ENCODE assay signal across 11 mouse cellular contexts in the genomic region with DNA sequence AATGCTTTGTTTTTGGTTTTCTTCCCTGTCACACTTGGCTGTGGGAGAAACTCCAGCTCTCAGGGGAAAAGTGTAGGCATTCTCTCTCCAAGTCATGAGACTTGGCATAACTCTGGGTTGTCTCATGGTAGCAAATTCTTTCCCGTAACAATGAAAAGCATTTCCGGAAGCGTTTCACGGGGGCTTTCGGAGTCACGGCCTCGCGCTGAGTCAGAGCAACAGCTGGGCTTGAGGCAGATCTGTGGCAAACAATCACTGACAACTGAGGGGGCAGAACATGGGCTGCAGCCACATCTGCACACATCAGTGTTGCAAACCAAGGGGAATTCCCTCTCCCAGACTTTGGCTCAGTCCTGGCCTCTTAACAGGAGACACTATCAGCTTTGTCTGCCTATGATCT. TPM values are rescaled to one million over a fixed set of nuclear protein-coding genes. Genes with fewer than 3 reads are reported as not detected.
DNase-seq lines count a peak whose midpoint lies in the region; ATAC-seq and TF ChIP-seq lines count a peak whose summit lies in the region.
"Had no signal": no experiment of that assay in that cellular context is flagged by ENCODE, and none has a peak within 500 bp of the region (broad histone marks: within the 10 kb centered on the region; RNA-seq: fewer than 3 reads in every experiment).

No protein-coding gene starts in this region.

- no peak overlapping the region for H3K4me3 ChIP-seq in myocyte
- H3K4me3 ChIP-seq in hindbrain, embryonic 10.5 days, result no peak overlapping the region
- H3K4me3 ChIP-seq: megakaryocyte, embryonic 14.5 days had no signal

- H3K27ac ChIP-seq in hindbrain, embryonic 10.5 days, result no peak overlapping the region

- no peaks in the 10 kb centered on the region for H3K4me1 ChIP-seq in hindbrain, embryonic 10.5 days (replicated peaks)

- no peak overlapping the region for H3ac ChIP-seq in myocyte (ENCODE audit: control insufficient read depth, insufficient read length)

- H3K4me2 ChIP-seq in myocyte (ENCODE audit: low read depth), result peak overlapping the region; percentile 50

- peaks cover 24% of the 10 kb centered on the region for H3K36me3 ChIP-seq in myocyte (ENCODE audit: control insufficient read depth, insufficient read depth)
- H3K36me3 ChIP-seq in hindbrain, embryonic 10.5 days, result peaks cover 100% of the 10 kb centered on the region

- DNase-seq in gastrocnemius, adult 18-20 months (ENCODE audit: low spot score), result peak; percentile 50
- no peak for DNase-seq in gastrocnemius, postnatal 10 days
- DNase-seq in brain, adult 2 months (ENCODE audit: low read depth, low spot score), result peak; percentile 53
- peak; percentile 52 for DNase-seq in heart, postnatal 4 days
- no peak for DNase-seq in hindbrain, embryonic 10.5 days (ENCODE audit: low spot score)
- no peak for DNase-seq in urinary bladder, postnatal 36 days (ENCODE audit: low spot score in 2 of 2)
- DNase-seq: adrenal gland, adult 8-10 months; cerebellum, postnatal 14 days had no signal

- no peak for ATAC-seq in erythroblast, adult 5-6 weeks (replicated peaks; ENCODE audit: low FRiP score, poor library complexity, severe bottlenecking)

- TF ChIP-seq POLR2A in myocyte (IDR thresholded peaks at IDR 0.05; ENCODE audit: insufficient read length, low read depth), result no peak

- H3K9me3 ChIP-seq in hindbrain, embryonic 10.5 days, result no peaks in the 10 kb centered on the region

- H3K79me2 ChIP-seq in myocyte (ENCODE audit: control insufficient read depth, insufficient read depth), result no peaks in the 10 kb centered on the region

- WGBS in hindbrain, embryonic 10.5 days, result 94% methylated on average over 8 of the region's 8 CpGs

- no peaks in the 10 kb centered on the region for H3K27me3 ChIP-seq in myocyte (ENCODE audit: control insufficient read depth, insufficient read depth, insufficient read length)
- H3K27me3 ChIP-seq in hindbrain, embryonic 10.5 days (ENCODE audit: insufficient read depth, poor library complexity, severe bottlenecking), result no peaks in the 10 kb centered on the region

TF ChIP-seq in myocyte, 11 proteins besides CTCF, POLR2A, EP300 and RAD21:
- TF ChIP-seq SRF (IDR thresholded peaks at IDR 0.05; ENCODE audit: control insufficient read depth, insufficient read length, low read depth), result no peak
- peak in 2 of 3 experiments; percentile 95 to 96 for TF ChIP-seq MYOD1 (IDR thresholded peaks at IDR 0.05; ENCODE audit: control insufficient read depth in 1 of 3, insufficient read length in 2 of 3, low read depth in 2 of 3)
- peak; percentile 61 for TF ChIP-seq TCF12 (IDR thresholded peaks at IDR 0.05; ENCODE audit: insufficient read depth, poor library complexity, severe bottlenecking)
- TF ChIP-seq MYOG (IDR thresholded peaks at IDR 0.05; ENCODE audit: control insufficient read depth in 1 of 3, insufficient read depth in 1 of 3, insufficient read length in 2 of 3, low read depth in 2 of 3), result peak; percentile 37 to 95 (median 80)
- no peak for TF ChIP-seq MAX (IDR thresholded peaks at IDR 0.05; ENCODE audit: low read depth)
- no peak for TF ChIP-seq E2F4 (IDR thresholded peaks at IDR 0.05; ENCODE audit: insufficient read depth)
- TF ChIP-seq USF1 (IDR thresholded peaks at IDR 0.05; ENCODE audit: low read depth), result no peak
- TF ChIP-seq REST (IDR thresholded peaks at IDR 0.05; ENCODE audit: insufficient read depth, insufficient read length), result no peak
- peak; percentile 46; the same call in 1 of the 2 replicates for TF ChIP-seq CEBPB (IDR thresholded peaks at IDR 0.05; ENCODE audit: insufficient read depth, poor library complexity, severe bottlenecking)
- no peak for TF ChIP-seq POLR2AphosphoS2 (IDR thresholded peaks at IDR 0.05; ENCODE audit: insufficient read length, low read depth)
- peak; percentile 28 for TF ChIP-seq TCF3 (IDR thresholded peaks at IDR 0.05; ENCODE audit: insufficient read length, low read depth)

RNA-seq across cellular contexts. Expression of a gene that starts 58.1 kb away (rescaled TPM):
- total RNA-seq in gastrocnemius, adult 18-20 months (2021), result 10 to 100 TPM; 31.6 to 32.2 TPM
- 10 to 100 TPM; 21.2 to 22.6 TPM for total RNA-seq in gastrocnemius, postnatal 10 days (2021)
- 10 to 100 TPM; 25.5 to 26.7 TPM for total RNA-seq in heart, postnatal 4 days (2021)
- 12.0 TPM for polyA plus RNA-seq in myocyte (2012; fragmentation: generic; extraction: Trizol)
- polyA plus RNA-seq in hindbrain, embryonic 10.5 days (2016; fragmentation: Nextera tagmentation; extraction: Ambion mirVana), result 51.9 and 65.2 TPM in 2 replicates
- 19.0 and 28.4 TPM in 2 replicates for total RNA-seq in erythroblast, adult 5-6 weeks (2015; ENCODE audit: low replicate concordance)
- 41.4 and 57.3 TPM in 2 replicates for total RNA-seq in erythroblast, adult 5-6 weeks (2017; ENCODE audit: low replicate concordance)

Comparison
In these comparisons a context has a peak if more than half of its experiments do, and no peak if none do; other contexts are left out.
1. DNase-seq: peak in gastrocnemius, adult 18-20 months (single experiment), brain, adult 2 months (single experiment) and heart, postnatal 4 days (single experiment); none in gastrocnemius, postnatal 10 days (single experiment), hindbrain, embryonic 10.5 days (single experiment) and urinary bladder, postnatal 36 days (0 of 2).